Mouse (Mus musculus) kidney, adult 10 weeks (tissue): ENCODE data around the gene Chkb. TPM values are rescaled to one million over a fixed set of nuclear protein-coding genes. Genes with fewer than 3 reads are reported as not detected.

Source experiments
- polyA plus RNA-seq: library from polyadenylated mRNA; stranded (reverse); fragments of 350-450 nt; fragmentation: Illumina TruSeq; extraction: RNeasy Lipid Tissue Mini Kit (QIAGEN cat#74804); gene quantifications from one replicate; pipeline ENCODE4 v1.2.3, GENCODE M21; 2014; ENCODE audit warnings: low read depth, low replicate concordance

The Chkb gene
- 27.7 TPM for polyA plus RNA-seq

GRCm38 (mm10) chr15:89429352-89430221 is at the start of gene Chkb, which contains the start of the genes C730034F03Rik and Gm44502:
Gene Chkb (minus strand): TSS chr15:89429908.
Gene C730034F03Rik (plus strand): TSS chr15:89429589.
Gene Gm44502 (minus strand): TSS chr15:89429696.

DNA sequence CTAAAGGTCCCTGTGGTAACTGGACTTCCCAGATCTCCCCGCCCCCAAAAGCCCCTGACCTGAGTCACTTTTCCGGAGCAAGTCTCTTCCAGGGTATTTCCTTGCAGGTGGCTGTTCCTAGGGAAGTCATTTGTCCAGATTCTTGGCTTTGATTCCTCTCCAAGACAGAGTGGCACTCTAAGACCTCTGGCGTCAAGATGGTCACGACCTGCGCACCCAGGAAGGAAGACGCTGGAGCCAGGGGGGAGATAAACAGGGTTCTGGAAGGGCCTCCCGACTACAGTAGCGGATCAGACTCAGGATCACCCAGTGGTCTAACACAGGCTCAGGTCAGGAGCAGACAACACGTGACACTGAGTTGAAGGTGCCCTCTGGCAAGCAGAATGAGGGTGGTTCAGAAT is 47.4 kb upstream of the Chkb start, which contains the start of gene Arsa:
TSS of gene Arsa (minus strand) at position 335 of the 401 bp plus-strand sequence.

GRCm38 (mm10) chr15:89453865-89454478 is 24.3 kb upstream of the Chkb start, which contains the start of gene Mapk8ip2:
Gene Mapk8ip2 (plus strand): TSS chr15:89453913.

DNA sequence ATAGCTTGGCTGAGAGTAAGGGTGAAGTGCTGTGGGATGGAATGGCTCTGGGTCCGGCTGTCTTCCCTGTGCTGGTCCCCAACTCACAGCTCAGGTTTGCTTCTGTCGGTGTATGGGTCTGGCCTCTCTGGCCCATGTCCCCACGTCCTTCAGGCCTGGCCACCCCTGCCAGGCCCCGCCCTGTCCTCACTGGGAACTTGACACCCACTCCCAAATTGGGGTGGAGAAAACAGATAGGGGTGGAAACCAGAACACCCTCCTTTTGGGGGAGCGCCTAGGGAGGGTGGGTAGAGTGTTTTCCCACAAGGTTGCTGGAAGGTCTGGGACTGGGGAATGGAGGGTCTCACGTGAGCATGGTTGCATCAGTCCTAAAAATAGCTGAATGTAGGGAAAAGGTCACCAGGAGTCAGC is 4.0 kb downstream of the Chkb start, which contains the start of gene Cpt1b:
TSS of gene Cpt1b (minus strand) at position 153 of the 411 bp plus-strand sequence.

DNA sequence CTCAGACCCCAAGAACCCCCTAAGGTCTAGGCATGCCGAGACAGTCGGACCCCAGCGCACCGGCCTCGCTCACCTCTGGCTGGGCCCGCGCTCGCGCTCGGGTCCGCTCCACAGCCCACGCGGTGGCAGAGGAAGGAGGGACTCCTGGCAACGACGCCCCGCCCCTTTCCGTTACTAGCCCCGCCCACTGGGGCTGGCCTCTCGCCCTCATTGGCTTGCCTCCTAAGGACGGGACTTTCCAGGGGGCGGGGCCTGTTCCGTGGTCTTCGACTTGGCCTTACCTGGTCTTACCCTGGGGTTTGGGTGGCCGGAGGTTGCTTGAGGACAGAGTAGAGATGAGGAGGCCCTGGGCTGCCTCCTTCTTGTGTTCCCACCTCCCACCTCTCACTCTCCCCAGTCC is 19.6 kb downstream of the Chkb start, which contains the start of gene Syce3:
TSS of gene Syce3 (minus strand) at position 386 of the 400 bp plus-strand sequence.

GRCm38 (mm10) chr15:89384617-89385016 is 45.1 kb downstream of the Chkb start, which contains the start of gene Klhdc7b:
Gene Klhdc7b (plus strand): TSS chr15:89384917.

GRCm38 (mm10) chr15:89378831-89379401 is 50.8 kb downstream of the Chkb start, which contains the start of gene Odf3b:
Gene Odf3b (minus strand): TSS chr15:89379282.

DNA sequence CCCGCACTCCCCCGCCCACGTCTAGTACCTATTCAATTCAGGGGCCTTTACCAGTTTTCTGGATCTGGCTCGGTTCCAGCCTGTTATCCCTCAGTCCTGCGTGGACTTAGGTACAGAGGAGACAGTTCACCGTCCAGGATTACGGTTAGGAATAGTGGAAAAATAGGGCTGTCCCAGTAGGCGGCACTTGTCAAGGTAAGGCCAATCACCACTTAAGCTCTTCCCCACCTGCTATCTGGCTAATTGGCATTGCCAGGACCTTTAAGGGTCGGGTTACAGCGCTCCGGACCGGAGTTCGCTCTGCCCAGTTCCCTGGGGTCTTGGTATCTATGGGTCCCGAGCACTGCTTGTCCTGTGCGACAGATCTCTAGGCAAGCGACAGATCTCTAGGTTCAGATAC is 52.8 kb downstream of the Chkb start, which contains the start of gene Tymp:
TSS of gene Tymp (minus strand) at position 83 of the 400 bp plus-strand sequence.

Other genes starting within 250 kb of the Chkb start
- 6.3 TPM for gene Plxnb2, start 249.1 kb downstream of the Chkb start, polyA plus RNA-seq
- gene Dennd6b, start 233.4 kb downstream of the Chkb start, polyA plus RNA-seq, result 0.12 TPM
- gene Ppp6r2, start 218.4 kb downstream of the Chkb start, polyA plus RNA-seq, result 8.4 TPM
- gene Sbf1, start 114.6 kb downstream of the Chkb start, polyA plus RNA-seq, result 1.9 TPM
- not detected for gene Adm2, start 107.2 kb downstream of the Chkb start, polyA plus RNA-seq
- gene Miox, start 95.5 kb downstream of the Chkb start, polyA plus RNA-seq, result 255 TPM
- 0.93 TPM for gene Lmf2, start 74.2 kb downstream of the Chkb start, polyA plus RNA-seq
- 9.6 TPM for gene Ncaph2, start 74.2 kb downstream of the Chkb start, polyA plus RNA-seq
- gene Sco2, start 56.1 kb downstream of the Chkb start, polyA plus RNA-seq, result 1.4 TPM
- not detected for gene Tymp, start 52.9 kb downstream of the Chkb start, polyA plus RNA-seq
- gene Odf3b, start 50.6 kb downstream of the Chkb start, polyA plus RNA-seq, result not detected
- gene Klhdc7b, start 45.0 kb downstream of the Chkb start, polyA plus RNA-seq, result not detected
- not detected for gene Syce3, start 19.4 kb downstream of the Chkb start, polyA plus RNA-seq
- gene Cpt1b, start 4.0 kb downstream of the Chkb start, polyA plus RNA-seq, result 1.7 TPM
- 0.61 TPM for gene C730034F03Rik, start 319 bp downstream of the Chkb start, polyA plus RNA-seq
- not detected for gene Gm44502, start 212 bp downstream of the Chkb start, polyA plus RNA-seq
- gene Mapk8ip2, start 24.0 kb upstream of the Chkb start, polyA plus RNA-seq, result 0.08 TPM
- 2.9 TPM for gene Arsa, start 47.5 kb upstream of the Chkb start, polyA plus RNA-seq
- gene Shank3, start 69.7 kb upstream of the Chkb start, polyA plus RNA-seq, result 0.36 TPM
- gene Acr, start 138.4 kb upstream of the Chkb start, polyA plus RNA-seq, result not detected
- 10.5 TPM for gene Rabl2, start 162.0 kb upstream of the Chkb start, polyA plus RNA-seq